In the genomic region with DNA sequence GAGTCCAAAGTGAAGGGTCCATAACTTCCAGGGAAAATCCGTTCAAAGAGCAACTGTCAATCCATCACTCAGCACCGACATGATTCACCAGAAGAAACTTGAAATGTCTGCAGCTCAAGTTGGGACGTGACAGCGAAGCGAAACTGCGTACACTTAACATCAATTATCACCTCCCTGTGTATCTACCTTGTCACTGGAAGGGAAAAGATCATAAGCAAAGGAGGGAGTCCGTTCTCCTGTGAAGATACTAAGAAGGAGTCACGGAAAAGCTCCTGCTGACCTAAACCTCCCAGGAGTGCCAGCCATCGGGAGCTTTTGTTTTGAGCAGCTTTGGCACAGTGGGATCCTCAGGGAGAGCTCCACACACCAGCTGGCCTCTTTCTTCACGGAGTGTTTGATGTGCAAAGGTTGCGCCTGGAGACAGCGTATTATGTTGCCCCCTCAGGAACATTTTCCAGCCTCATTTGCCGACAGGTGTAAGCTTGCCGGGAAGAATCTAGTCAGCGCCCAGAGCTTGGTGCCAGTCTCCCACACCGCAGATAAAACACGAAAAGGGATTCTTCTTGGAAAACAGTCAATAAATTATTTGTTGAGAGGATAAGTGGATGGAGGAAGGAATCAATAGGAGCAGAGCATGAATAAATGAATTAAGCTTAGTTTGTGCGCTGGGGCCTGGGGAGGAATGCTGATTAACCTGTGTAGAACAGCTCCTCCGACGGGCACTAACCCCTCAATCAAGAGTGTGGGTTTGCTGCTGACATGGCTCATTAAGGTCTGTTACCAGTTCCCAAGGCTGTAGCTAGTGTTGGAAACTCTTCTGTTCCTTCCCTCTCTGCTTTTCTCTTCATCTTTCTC, we compare ENCODE assay signal across 8 mouse cellular contexts.
DNase-seq lines count a peak whose midpoint lies in the region; ATAC-seq and TF ChIP-seq lines count a peak whose summit lies in the region.

No protein-coding gene starts in this region.

- peaks cover 11% of the 10 kb centered on the region for H3K27me3 ChIP-seq in forebrain, embryonic 12.5 days
- no peaks in the 10 kb centered on the region; the same call in 1 of the 2 replicates for H3K27me3 ChIP-seq in liver, embryonic 14.5 days (ENCODE audit: control insufficient read depth, insufficient read depth, low read length)

- peak; percentile 65; the same call in 1 of the 2 replicates for ATAC-seq in forebrain, embryonic 12.5 days (ENCODE audit: low FRiP score)
- no peak for ATAC-seq in liver, embryonic 14.5 days (ENCODE audit: insufficient read depth)

- 0 out of 2 replicates have a peak overlapping the region, but pooled peaks have one; percentile 17 for H3K9ac ChIP-seq in forebrain, embryonic 12.5 days
- H3K9ac ChIP-seq in liver, embryonic 14.5 days (replicated peaks): no peak overlapping the region

- peak; percentile 3 for DNase-seq in adrenal gland, adult 8-10 months
- DNase-seq in adrenal gland, postnatal 25 days: no peak
- DNase-seq in liver, embryonic 14.5 days (ENCODE audit: low read depth in 3 of 3, low spot score in 3 of 3): no peak
- no peak for DNase-seq in adipocyte (ENCODE audit: low spot score)
- DNase-seq in frontal cortex, postnatal 36 days (ENCODE audit: low spot score in 2 of 2): no peak
- DNase-seq in gastrocnemius, postnatal 4 days (ENCODE audit: low spot score in 2 of 2): no peak

- H3K4me2 ChIP-seq in forebrain, embryonic 12.5 days: peak overlapping the region; percentile 54
- peak overlapping the region; percentile 22 for H3K4me2 ChIP-seq in liver, embryonic 14.5 days (ENCODE audit: low read depth)

- H3K27ac ChIP-seq in brown adipose tissue, adult 24 weeks (replicated peaks; ENCODE audit: low read depth, low read length): no peak overlapping the region; the same call in 1 of the 2 replicates
- no peak overlapping the region for H3K27ac ChIP-seq in forebrain, embryonic 12.5 days
- no peak overlapping the region for H3K27ac ChIP-seq in liver, embryonic 14.5 days

- no peaks in the 10 kb centered on the region for H3K9me3 ChIP-seq in forebrain, embryonic 12.5 days
- no peaks in the 10 kb centered on the region for H3K9me3 ChIP-seq in liver, embryonic 14.5 days (ENCODE audit: control insufficient read depth, low read length)

- no peaks in the 10 kb centered on the region for H3K4me1 ChIP-seq in brown adipose tissue, adult 24 weeks (ENCODE audit: control insufficient read depth, insufficient read depth, insufficient read length, low read length)
- peaks cover 12% of the 10 kb centered on the region for H3K4me1 ChIP-seq in forebrain, embryonic 12.5 days
- H3K4me1 ChIP-seq in liver, embryonic 14.5 days (replicated peaks; ENCODE audit: control insufficient read depth in 2 of 2, insufficient read depth in 2 of 2, low read length in 1 of 2): no peaks in the 10 kb centered on the region; a peak in 1 of 4 replicates

- no peak for TF ChIP-seq EP300 in liver, embryonic 14.5 days (IDR thresholded peaks at IDR 0.05; ENCODE audit: low read depth)

- no peaks in the 10 kb centered on the region for H3K36me3 ChIP-seq in forebrain, embryonic 12.5 days (replicated peaks)
- no peaks in the 10 kb centered on the region for H3K36me3 ChIP-seq in liver, embryonic 14.5 days (replicated peaks; ENCODE audit: control insufficient read depth, insufficient read depth, low read depth)

- 3% methylated on average over 20 of the region's 20 CpGs for WGBS in forebrain, embryonic 12.5 days
- WGBS in liver, embryonic 14.5 days (ENCODE audit: insufficient replicate concordance): 14% methylated on average over 20 of the region's 20 CpGs

- peak overlapping the region; percentile 63 for H3K4me3 ChIP-seq in brown adipose tissue, adult 24 weeks (ENCODE audit: insufficient read depth, low read depth, low read length)
- H3K4me3 ChIP-seq in forebrain, embryonic 12.5 days (replicated peaks): peak overlapping the region; percentile 26
- H3K4me3 ChIP-seq in liver, embryonic 14.5 days (ENCODE audit: insufficient read depth in 1 of 2, low read depth in 2 of 2, low read length in 2 of 2): no peak overlapping the region

- TF ChIP-seq CTCF in liver, embryonic 14.5 days (IDR thresholded peaks at IDR 0.05; ENCODE audit: low read depth): no peak

Comparison
In these comparisons a context has a peak if more than half of its experiments do, and no peak if none do; other contexts are left out.
1. H3K4me3 ChIP-seq: peak in brown adipose tissue, adult 24 weeks (single experiment) and forebrain, embryonic 12.5 days (single experiment); none in liver, embryonic 14.5 days (0 of 2).